Mouse (Mus musculus) urinary bladder, adult 2 months (tissue): ENCODE measurements around the gene 1700013G24Rik. TPM values are rescaled to one million over a fixed set of nuclear protein-coding genes. Genes with fewer than 3 reads are reported as not detected.

ENCODE experiments used
- DNase-seq: peaks from one replicate; pipeline ENCODE4 v3.0.0; 2022; ENCODE audit warnings: low spot score
- polyA plus RNA-seq: library from polyadenylated mRNA; depleted of rRNA; stranded (reverse); fragments of >200 nt; gene quantifications from 2 replicates; pipeline ENCODE4 v1.2.3, GENCODE M21; 2012; rRNA removed

1700013G24Rik gene
- polyA plus RNA-seq, 1 experiment = not detected

- DNase-seq = no peak
Observed at GRCm38 (mm10) chr4:137495501-137496100, 42.5 kb downstream of the 1700013G24Rik start.

DNA sequence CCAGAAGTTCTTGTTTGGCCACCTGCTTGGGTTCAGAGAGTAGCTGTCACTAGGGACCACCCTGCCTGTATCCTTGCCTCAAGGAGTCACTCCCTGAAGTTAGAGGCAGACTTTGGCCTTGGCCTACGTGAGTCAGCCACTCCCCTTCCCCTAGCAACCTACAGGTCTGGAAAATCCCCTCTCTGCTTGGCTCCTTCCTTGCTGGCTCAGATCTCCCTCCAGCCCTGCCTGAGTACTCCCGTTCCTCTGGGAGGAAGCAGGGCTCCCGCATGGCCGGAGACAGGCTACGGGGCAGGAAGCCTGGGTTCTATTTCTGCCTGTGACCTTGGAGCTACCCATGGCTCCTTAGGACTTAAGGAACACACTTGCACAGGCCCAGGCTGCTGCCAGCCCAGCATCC is 44.3 kb downstream of the 1700013G24Rik start:
- DNase-seq = no peak

DNA sequence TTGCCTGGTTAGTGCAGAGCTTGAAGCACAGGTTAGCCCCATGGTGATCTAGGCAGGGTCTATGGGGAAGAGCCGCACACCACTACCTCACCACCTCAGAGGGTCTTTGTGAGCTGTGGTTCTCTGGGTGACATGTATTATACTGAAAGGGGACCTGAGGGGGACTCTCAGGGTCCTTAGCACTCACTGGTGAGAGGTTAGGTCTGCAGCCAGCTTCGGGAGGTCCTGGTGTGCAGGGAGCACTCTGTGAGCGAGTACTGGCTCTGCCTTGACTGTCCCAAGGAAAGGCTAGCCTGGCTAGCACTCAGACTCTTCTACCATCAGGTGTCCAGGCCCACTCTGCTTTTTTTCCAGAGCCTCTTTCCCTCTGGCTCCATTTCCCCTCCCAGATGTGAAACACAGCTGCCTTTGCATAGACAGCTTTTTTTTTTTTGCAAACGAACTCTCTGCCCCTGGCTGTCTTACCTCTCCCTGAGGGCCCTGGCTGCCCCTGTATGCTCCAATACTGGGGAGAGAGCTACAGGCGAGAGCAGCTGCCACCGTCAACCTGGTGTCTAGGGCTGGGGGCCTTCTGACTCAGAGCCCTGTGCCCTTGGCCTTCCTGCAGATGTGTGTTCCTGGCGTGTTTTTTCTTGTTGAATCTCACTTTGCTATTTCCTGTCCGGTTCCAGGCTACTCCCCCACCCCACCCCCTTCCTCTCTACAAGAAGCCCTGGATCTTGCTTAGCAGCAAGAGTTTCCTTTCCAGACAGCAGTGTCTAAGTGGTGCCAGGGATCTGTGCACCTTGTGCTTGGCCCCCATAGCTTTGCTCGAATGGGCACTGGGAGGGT is 45.0 kb downstream of the 1700013G24Rik start:
- no peak for DNase-seq

- no peak for DNase-seq
Observed at GRCm38 (mm10) chr4:137498882-137499583, 45.9 kb downstream of the 1700013G24Rik start.

DNA sequence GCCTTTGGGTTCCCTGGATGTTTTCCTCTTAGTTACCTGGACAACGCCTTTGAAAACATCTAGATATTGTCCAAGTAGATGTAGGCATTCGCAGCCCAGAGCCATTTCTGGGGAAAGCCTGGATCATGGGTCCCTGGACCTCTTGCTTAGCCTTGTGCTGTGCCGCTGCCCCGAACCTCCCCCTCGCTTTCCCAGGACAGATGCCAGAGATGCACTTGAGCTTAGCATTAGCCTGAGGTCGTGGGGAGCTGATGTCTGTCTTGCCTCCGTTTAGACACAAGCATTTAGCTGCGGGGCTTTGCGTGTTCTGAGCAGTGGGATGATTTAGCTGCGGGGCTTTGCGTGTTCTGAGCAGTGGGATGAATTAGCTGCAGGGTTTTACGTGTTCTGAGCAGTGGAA is 47.1 kb downstream of the 1700013G24Rik start:
- DNase-seq = no peak

GRCm38 (mm10) chr4:137500953-137501352 is 47.9 kb downstream of the 1700013G24Rik start:
- no peak for DNase-seq

- no peak for DNase-seq
Observed at GRCm38 (mm10) chr4:137502183-137502582, 49.1 kb downstream of the 1700013G24Rik start.

DNA sequence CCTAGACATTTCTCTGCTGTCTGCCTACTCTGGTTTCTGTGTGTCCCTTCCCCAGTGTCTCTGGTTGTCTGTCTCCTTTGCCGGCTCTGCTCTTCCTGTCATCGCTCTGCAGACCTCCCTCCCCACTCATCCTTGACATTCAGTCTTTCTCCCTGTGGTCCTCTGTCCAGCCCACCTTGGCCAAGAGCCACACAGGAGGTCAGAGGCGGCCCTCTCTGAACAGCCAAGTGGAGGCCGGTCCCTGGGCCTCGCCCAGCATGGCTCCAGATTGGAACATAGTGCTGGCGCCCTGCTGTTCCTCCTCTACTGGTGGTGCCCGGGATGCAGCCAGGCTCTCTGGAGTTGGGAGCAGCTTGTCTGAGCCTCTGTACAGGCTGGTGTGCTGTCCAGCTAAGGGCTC is 49.7 kb downstream of the 1700013G24Rik start:
- DNase-seq = no peak

GRCm38 (mm10) chr4:137503509-137503971 is 50.5 kb downstream of the 1700013G24Rik start:
- DNase-seq = no peak

Other genes with a start within 250 kb of the 1700013G24Rik start
- gene Wnt4, start 175.8 kb upstream of the 1700013G24Rik start, polyA plus RNA-seq = 25.1 and 28.3 TPM in 2 replicates
- 326 and 339 TPM in 2 replicates for gene Cdc42, start 95.6 kb upstream of the 1700013G24Rik start, polyA plus RNA-seq
- gene Cela3a, start 43.5 kb upstream of the 1700013G24Rik start, polyA plus RNA-seq = not detected in 2 replicates
- 0.34 TPM in 1 of 2 replicates, not detected in the other for gene Cela3b, start 22.7 kb upstream of the 1700013G24Rik start, polyA plus RNA-seq
- 35.5 and 115 TPM in 2 replicates for gene Hspg2, start 15.5 kb downstream of the 1700013G24Rik start, polyA plus RNA-seq
- gene Ldlrad2, start 121.3 kb downstream of the 1700013G24Rik start, polyA plus RNA-seq = not detected in 2 replicates
- 75.9 and 80.7 TPM in 2 replicates for gene Usp48, start 140.5 kb downstream of the 1700013G24Rik start, polyA plus RNA-seq
- 51.1 and 66.6 TPM in 2 replicates for gene Rap1gap, start 211.4 kb downstream of the 1700013G24Rik start, polyA plus RNA-seq